Comparison of ENCODE assay signal across 17 mouse cellular contexts in the genomic region with DNA sequence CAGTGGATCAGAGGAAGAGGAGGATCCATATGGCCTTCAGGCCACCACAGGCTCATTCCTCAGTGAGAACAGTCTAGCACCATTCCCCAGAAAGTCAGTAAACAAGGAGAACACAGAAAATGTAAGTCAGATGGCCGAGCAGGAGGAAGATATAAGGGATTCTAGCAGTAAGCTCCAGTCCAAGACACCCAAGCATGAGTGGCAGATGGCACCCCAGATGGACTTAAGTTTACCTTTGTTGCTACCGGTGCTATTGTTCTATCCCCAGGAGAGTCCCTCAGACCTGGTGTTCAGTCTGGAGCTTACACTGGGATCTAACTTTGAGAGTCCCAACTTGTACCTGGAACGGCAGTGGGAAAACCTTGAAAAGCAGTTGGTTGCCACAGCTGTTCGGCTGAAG.
DNase-seq lines count a peak whose midpoint lies in the region.
"Had no signal": no experiment of that assay in that cellular context is flagged by ENCODE, and none has a peak within 500 bp of the region (broad histone marks: within the 10 kb centered on the region; RNA-seq: fewer than 3 reads in every experiment).

No protein-coding gene starts in this region.

- peak; percentile 47 for DNase-seq in cerebellum, adult 11-12 months
- DNase-seq in cerebellum, postnatal 14 days, result no peak
- DNase-seq in cerebellum, adult 9-10 months, result peak; percentile 63
- DNase-seq in cerebellum, postnatal 4 days (ENCODE audit: low spot score in 2 of 2), result no peak
- peak; percentile 59 for DNase-seq in brain, adult 2 months (ENCODE audit: low read depth, low spot score)
- DNase-seq in cerebellum, postnatal 25 days, result peak; percentile 40 to 44
- no peak for DNase-seq in urinary bladder, postnatal 14 days (ENCODE audit: low spot score)
- DNase-seq: adrenal gland, adult 2 months; adrenal gland, postnatal 14 days; B cell, adult 2 months; embryo, embryonic 11 days; gastrocnemius, adult 2 months; gastrocnemius, postnatal 14 days; heart, adult 18-20 months; heart, postnatal 14 days; heart, postnatal 4 days; kidney, adult 2 months had no signal

Comparison
In these comparisons a context has a peak if more than half of its experiments do, and no peak if none do; other contexts are left out.
1. DNase-seq: peak in cerebellum, adult 11-12 months (single experiment), cerebellum, adult 9-10 months (single experiment), brain, adult 2 months (single experiment) and cerebellum, postnatal 25 days (2 of 2); none in cerebellum, postnatal 14 days (0 of 2), cerebellum, postnatal 4 days (0 of 2) and urinary bladder, postnatal 14 days (single experiment).